Mouse (Mus musculus): Measurements from ENCODE around the gene Itgb1. TPM values are rescaled to one million over a fixed set of nuclear protein-coding genes. Genes with fewer than 3 reads are reported as not detected.
A peak's percentile ranks its signal among the peaks of the same experiment; 100 is the strongest.

Itgb1 gene
- polyA plus RNA-seq, 1 experiment = 246 TPM

DNA sequence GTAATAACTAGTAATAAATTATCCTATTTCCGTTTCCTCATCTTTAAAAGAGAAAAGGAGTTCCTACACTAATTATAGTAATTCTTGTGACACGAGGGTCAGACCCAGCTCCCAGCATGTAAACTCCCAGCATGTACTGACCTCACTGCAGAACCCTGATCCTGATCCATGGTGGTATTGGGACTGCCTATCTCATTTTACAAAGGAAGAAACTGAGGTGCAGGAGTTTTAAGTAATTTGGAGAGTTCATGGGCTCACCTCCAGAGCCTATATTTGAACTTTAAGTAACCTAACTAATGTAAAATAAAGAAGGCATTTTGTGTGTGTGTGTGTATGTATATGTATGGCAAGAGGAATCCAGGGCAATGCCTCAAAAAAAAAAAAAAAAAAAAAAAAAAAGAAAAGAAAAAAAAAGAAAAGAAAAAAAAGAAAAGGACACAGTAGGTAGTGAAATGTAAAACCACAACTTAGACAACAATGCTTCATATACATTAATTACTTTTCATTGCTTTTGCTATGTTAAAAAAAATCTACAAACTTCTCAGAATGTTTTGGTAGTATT is 1.1 kb downstream of the Itgb1 start:
- Histone ChIP-seq H3K4me3 (ENCODE audit: low read depth, low read length) (peak overlapping the region; percentile 95), H3K27ac (ENCODE audit: insufficient read depth, low read length) (0 out of 2 replicates have a peak overlapping the region, but pooled peaks have one; percentile 38), H3K36me3 (ENCODE audit: control insufficient read depth, insufficient read depth, low read length, poor library complexity, severe bottlenecking) (no peaks in the 10 kb centered on the region), H3K27me3 (ENCODE audit: control insufficient read depth, insufficient read depth, low read length, poor library complexity, severe bottlenecking) (no peaks in the 10 kb centered on the region), H3K9ac (ENCODE audit: low read depth, poor library complexity, severe bottlenecking) (peak overlapping the region; percentile 100), H3K9me3 (replicated peaks; ENCODE audit: control insufficient read depth, insufficient read depth, low read length, poor library complexity, severe bottlenecking) (no peaks in the 10 kb centered on the region), H3K4me1 (ENCODE audit: control insufficient read depth, insufficient read depth, low read length) (no peaks in the 10 kb centered on the region)
- TF ChIP-seq CTCF (IDR thresholded peaks at IDR 0.05; ENCODE audit: low read depth, low read length) = no peak
- no peak for TF ChIP-seq POLR2A (IDR thresholded peaks at IDR 0.05; ENCODE audit: insufficient read depth, low read length)
- no peak for TF ChIP-seq EP300 (IDR thresholded peaks at IDR 0.05; ENCODE audit: insufficient read depth, low read depth, low read length)

DNA sequence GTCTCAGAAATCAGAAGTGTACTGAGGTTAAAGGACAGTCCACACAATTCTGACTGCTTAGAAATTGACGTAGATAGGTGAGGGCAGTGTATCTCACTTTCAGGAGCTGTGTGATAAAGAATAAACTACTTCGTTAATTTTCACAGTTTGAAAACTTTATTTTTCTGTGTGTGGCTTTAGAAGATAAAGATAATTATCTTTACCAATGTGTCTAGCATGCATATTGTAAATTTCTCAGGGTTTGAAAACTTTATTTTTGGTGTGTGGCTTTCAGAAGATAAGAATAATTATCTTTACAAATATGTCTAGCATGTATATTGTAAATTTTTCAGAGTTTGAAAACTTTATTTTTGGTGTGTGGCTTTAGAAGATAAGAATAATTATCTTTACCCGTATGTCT is 3.2 kb downstream of the Itgb1 start:
- no peak overlapping the region for H3K9ac ChIP-seq (ENCODE audit: low read depth, poor library complexity, severe bottlenecking)

DNA sequence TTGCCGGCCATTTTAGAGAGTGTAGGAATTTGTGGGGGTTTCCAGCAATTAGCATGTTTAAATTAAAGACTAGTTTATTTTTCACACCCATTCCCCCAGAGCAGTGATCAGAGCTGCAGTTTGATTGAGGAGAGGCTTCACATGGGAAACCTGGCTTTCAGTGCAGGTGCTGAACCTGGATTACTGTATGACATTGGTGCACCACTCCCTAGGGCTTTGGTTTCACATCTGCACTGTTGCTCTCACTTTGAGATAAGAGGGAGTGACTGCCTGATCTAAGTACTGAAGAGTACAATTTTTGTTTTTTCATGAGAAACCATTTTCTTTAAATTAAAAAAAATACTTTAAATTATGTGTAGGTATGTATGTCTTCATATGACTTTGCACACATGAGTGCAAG is 4.6 kb downstream of the Itgb1 start:
- no peaks in the 10 kb centered on the region for H3K27me3 ChIP-seq (ENCODE audit: control insufficient read depth, insufficient read depth, low read length, poor library complexity, severe bottlenecking)
- TF ChIP-seq CTCF (IDR thresholded peaks at IDR 0.05; ENCODE audit: low read depth, low read length) (no peak), EP300 (IDR thresholded peaks at IDR 0.05; ENCODE audit: insufficient read depth, low read depth, low read length) (no peak), POLR2A (IDR thresholded peaks at IDR 0.05; ENCODE audit: insufficient read depth, low read length) (no peak)

More for the DNA sequence above, 3.2 kb downstream of the Itgb1 start:
- Histone ChIP-seq H3K4me1 (ENCODE audit: control insufficient read depth, insufficient read depth, low read length) (no peaks in the 10 kb centered on the region), H3K9me3 (replicated peaks; ENCODE audit: control insufficient read depth, insufficient read depth, low read length, poor library complexity, severe bottlenecking) (no peaks in the 10 kb centered on the region), H3K4me3 (ENCODE audit: low read depth, low read length) (no peak overlapping the region), H3K27me3 (ENCODE audit: control insufficient read depth, insufficient read depth, low read length, poor library complexity, severe bottlenecking) (no peaks in the 10 kb centered on the region), H3K36me3 (ENCODE audit: control insufficient read depth, insufficient read depth, low read length, poor library complexity, severe bottlenecking) (no peaks in the 10 kb centered on the region), H3K27ac (ENCODE audit: insufficient read depth, low read length) (no peak overlapping the region)
- TF ChIP-seq CTCF (IDR thresholded peaks at IDR 0.05; ENCODE audit: low read depth, low read length) (no peak), EP300 (IDR thresholded peaks at IDR 0.05; ENCODE audit: insufficient read depth, low read depth, low read length) (no peak), POLR2A (IDR thresholded peaks at IDR 0.05; ENCODE audit: insufficient read depth, low read length) (no peak)

DNA sequence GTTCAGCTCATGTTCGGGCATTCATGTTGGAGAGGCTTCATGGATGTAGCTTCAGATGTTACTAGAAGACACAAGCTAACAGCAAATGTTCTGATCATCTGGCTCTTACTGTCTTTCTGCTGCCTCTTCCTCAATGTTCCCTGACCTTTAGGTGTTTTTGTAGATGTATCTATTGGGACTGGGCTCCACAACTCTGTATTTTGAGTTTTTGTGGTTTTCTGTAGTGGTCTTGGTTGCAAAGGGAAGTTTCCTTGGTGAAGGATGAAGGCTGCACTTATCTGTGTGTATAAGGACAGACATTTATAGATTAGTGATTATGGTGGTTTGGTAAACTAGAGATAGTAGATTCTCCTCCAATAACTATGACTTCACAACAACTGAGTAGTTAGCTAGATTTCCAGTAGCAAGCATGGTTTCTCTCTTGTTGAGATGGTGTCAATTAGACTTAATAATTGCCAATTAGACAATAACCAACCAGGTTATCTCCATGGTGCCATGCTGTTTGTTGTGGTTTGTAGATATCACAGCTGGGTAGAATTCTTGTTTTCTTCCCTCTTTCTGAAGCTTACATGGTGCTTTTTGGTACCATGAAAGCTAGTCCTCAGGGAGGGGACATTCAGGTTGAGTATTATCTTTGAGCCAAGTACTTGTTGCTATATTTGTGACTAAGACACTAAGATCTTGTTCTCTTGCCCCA is 11.4 kb downstream of the Itgb1 start:
- Histone ChIP-seq H3K36me3 (ENCODE audit: control insufficient read depth, insufficient read depth, low read length, poor library complexity, severe bottlenecking) (no peaks in the 10 kb centered on the region), H3K4me1 (ENCODE audit: control insufficient read depth, insufficient read depth, low read length) (no peaks in the 10 kb centered on the region), H3K27me3 (ENCODE audit: control insufficient read depth, insufficient read depth, low read length, poor library complexity, severe bottlenecking) (no peaks in the 10 kb centered on the region), H3K4me3 (ENCODE audit: low read depth, low read length) (no peak overlapping the region), H3K27ac (ENCODE audit: insufficient read depth, low read length) (no peak overlapping the region), H3K9me3 (replicated peaks; ENCODE audit: control insufficient read depth, insufficient read depth, low read length, poor library complexity, severe bottlenecking) (no peaks in the 10 kb centered on the region), H3K9ac (ENCODE audit: low read depth, poor library complexity, severe bottlenecking) (no peak overlapping the region)
- TF ChIP-seq EP300 (IDR thresholded peaks at IDR 0.05; ENCODE audit: insufficient read depth, low read depth, low read length) (no peak), CTCF (IDR thresholded peaks at IDR 0.05; ENCODE audit: low read depth, low read length) (no peak), POLR2A (IDR thresholded peaks at IDR 0.05; ENCODE audit: insufficient read depth, low read length) (no peak)

More for the DNA sequence above, 4.6 kb downstream of the Itgb1 start:
- no peaks in the 10 kb centered on the region for H3K4me1 ChIP-seq (ENCODE audit: control insufficient read depth, insufficient read depth, low read length)
- no peak overlapping the region for H3K4me3 ChIP-seq (ENCODE audit: low read depth, low read length)
- no peak overlapping the region for H3K27ac ChIP-seq (ENCODE audit: insufficient read depth, low read length)
- no peaks in the 10 kb centered on the region for H3K9me3 ChIP-seq (replicated peaks; ENCODE audit: control insufficient read depth, insufficient read depth, low read length, poor library complexity, severe bottlenecking)
- no peak overlapping the region for H3K9ac ChIP-seq (ENCODE audit: low read depth, poor library complexity, severe bottlenecking)
- H3K36me3 ChIP-seq (ENCODE audit: control insufficient read depth, insufficient read depth, low read length, poor library complexity, severe bottlenecking) = no peaks in the 10 kb centered on the region

DNA sequence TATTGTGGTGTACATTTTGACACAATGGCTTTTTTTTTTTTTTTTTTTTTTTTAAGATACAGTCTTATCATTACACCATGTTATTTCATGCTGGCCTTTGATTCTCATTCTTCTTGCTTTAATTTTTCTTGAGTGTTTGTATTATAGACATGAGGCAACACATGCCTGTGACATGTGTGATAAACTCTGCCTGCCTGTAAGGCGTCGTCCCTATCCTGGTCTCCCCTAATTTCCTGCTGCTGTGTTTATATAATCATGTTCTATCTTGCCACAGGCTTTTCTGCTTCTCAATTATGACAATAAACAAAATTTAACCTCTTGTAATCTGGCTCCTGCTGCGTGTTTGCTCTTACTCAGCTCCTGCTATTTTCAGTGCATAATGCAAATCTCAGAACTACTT is 12.5 kb downstream of the Itgb1 start:
- Histone ChIP-seq H3K9me3 (replicated peaks; ENCODE audit: control insufficient read depth, insufficient read depth, low read length, poor library complexity, severe bottlenecking) (no peaks in the 10 kb centered on the region), H3K27ac (ENCODE audit: insufficient read depth, low read length) (no peak overlapping the region), H3K27me3 (ENCODE audit: control insufficient read depth, insufficient read depth, low read length, poor library complexity, severe bottlenecking) (no peaks in the 10 kb centered on the region), H3K4me1 (ENCODE audit: control insufficient read depth, insufficient read depth, low read length) (no peaks in the 10 kb centered on the region), H3K36me3 (ENCODE audit: control insufficient read depth, insufficient read depth, low read length, poor library complexity, severe bottlenecking) (no peaks in the 10 kb centered on the region), H3K4me3 (ENCODE audit: low read depth, low read length) (no peak overlapping the region), H3K9ac (ENCODE audit: low read depth, poor library complexity, severe bottlenecking) (no peak overlapping the region)
- TF ChIP-seq POLR2A (IDR thresholded peaks at IDR 0.05; ENCODE audit: insufficient read depth, low read length) = no peak
- no peak for TF ChIP-seq EP300 (IDR thresholded peaks at IDR 0.05; ENCODE audit: insufficient read depth, low read depth, low read length)
- TF ChIP-seq CTCF (IDR thresholded peaks at IDR 0.05; ENCODE audit: low read depth, low read length) = no peak

GRCm38 (mm10) chr8:128704376-128704775 is 18.9 kb downstream of the Itgb1 start:
- Histone ChIP-seq H3K27me3 (ENCODE audit: control insufficient read depth, insufficient read depth, low read length, poor library complexity, severe bottlenecking) (no peaks in the 10 kb centered on the region), H3K36me3 (ENCODE audit: control insufficient read depth, insufficient read depth, low read length, poor library complexity, severe bottlenecking) (peaks cover 15% of the 10 kb centered on the region), H3K9me3 (replicated peaks; ENCODE audit: control insufficient read depth, insufficient read depth, low read length, poor library complexity, severe bottlenecking) (no peaks in the 10 kb centered on the region), H3K4me3 (ENCODE audit: low read depth, low read length) (no peak overlapping the region), H3K27ac (ENCODE audit: insufficient read depth, low read length) (no peak overlapping the region), H3K9ac (ENCODE audit: low read depth, poor library complexity, severe bottlenecking) (no peak overlapping the region), H3K4me1 (ENCODE audit: control insufficient read depth, insufficient read depth, low read length) (no peaks in the 10 kb centered on the region)
- TF ChIP-seq POLR2A (IDR thresholded peaks at IDR 0.05; ENCODE audit: insufficient read depth, low read length) (no peak), CTCF (IDR thresholded peaks at IDR 0.05; ENCODE audit: low read depth, low read length) (no peak), EP300 (IDR thresholded peaks at IDR 0.05; ENCODE audit: insufficient read depth, low read depth, low read length) (no peak)
